Mouse (Mus musculus) olfactory bulb, adult 2 months (tissue): ENCODE measurements around the gene Zfp704.

Source experiments
- CTCF ChIP-seq: fragments of 200-500 bp; IDR thresholded peaks from 2 replicates; pipeline ENCODE4 v1.5.1; 2012; ENCODE audit warnings: low read depth, mild to moderate bottlenecking, low read length, moderate library complexity; ENCODE audit not compliant: insufficient read depth
- POLR2A ChIP-seq: fragments of 200-500 bp; IDR thresholded peaks from 2 replicates; pipeline ENCODE4 v1.6.1; 2012; ENCODE audit warnings: mild to moderate bottlenecking, low read depth, low read length, moderate library complexity; ENCODE audit not compliant: insufficient read depth

GRCm38 (mm10) chr3:9520728-9521054 lies 89.2 kb downstream of the Zfp704 start:
- TF ChIP-seq CTCF (no peak), POLR2A (no peak)
